Comparison of ENCODE assay signal across 10 mouse cellular contexts in genomic region chrX:12003106-12003505, GRCm38 (mm10).
DNase-seq lines count a peak whose midpoint lies in the region; ATAC-seq lines count a peak whose summit lies in the region.
"Had no signal": no experiment of that assay in that cellular context is flagged by ENCODE, and none has a peak within 500 bp of the region (broad histone marks: within the 10 kb centered on the region; RNA-seq: fewer than 3 reads in every experiment).

No protein-coding gene starts in this region.

- 10% methylated on average over 9 of the region's 9 CpGs for WGBS in liver, embryonic 16.5 days (ENCODE audit: insufficient replicate concordance)
- WGBS in hindbrain, embryonic 13.5 days = 8% methylated on average over 9 of the region's 9 CpGs
- WGBS in forebrain, embryonic 15.5 days = 17% methylated on average over 9 of the region's 9 CpGs

- H3K36me3 ChIP-seq in liver, embryonic 16.5 days (ENCODE audit: control insufficient read depth, insufficient read depth) = no peaks in the 10 kb centered on the region
- no peaks in the 10 kb centered on the region for H3K36me3 ChIP-seq in hindbrain, embryonic 13.5 days
- no peaks in the 10 kb centered on the region for H3K36me3 ChIP-seq in forebrain, embryonic 15.5 days

- peak; percentile 16 to 17 for DNase-seq in heart, adult 18-20 months
- no peak for DNase-seq in heart, postnatal 4 days
- DNase-seq in 416B (ENCODE audit: low read depth) = peak; percentile 61
- peak; percentile 27 for DNase-seq in embryo, embryonic 9.5 days (ENCODE audit: extremely low spot score)
- no peak for DNase-seq in cerebellum, postnatal 36 days
- DNase-seq: cerebellum, adult 9-10 months; kidney, adult 11 months had no signal

- peak overlapping the region; percentile 53 for H3K4me3 ChIP-seq in liver, embryonic 16.5 days (ENCODE audit: low read depth, low read length)
- H3K4me3 ChIP-seq in hindbrain, embryonic 13.5 days = no peak overlapping the region
- no peak overlapping the region for H3K4me3 ChIP-seq in forebrain, embryonic 15.5 days

- peak overlapping the region; percentile 65 for H3K9ac ChIP-seq in liver, embryonic 16.5 days (ENCODE audit: low read depth, low read length)
- H3K9ac ChIP-seq in hindbrain, embryonic 13.5 days = no peak overlapping the region
- H3K9ac ChIP-seq in forebrain, embryonic 15.5 days (replicated peaks) = no peak overlapping the region

- H3K9me3 ChIP-seq in liver, embryonic 16.5 days (replicated peaks; ENCODE audit: control insufficient read depth, low read length) = no peaks in the 10 kb centered on the region
- no peaks in the 10 kb centered on the region for H3K9me3 ChIP-seq in hindbrain, embryonic 13.5 days
- no peaks in the 10 kb centered on the region for H3K9me3 ChIP-seq in forebrain, embryonic 15.5 days

- peaks cover 57% of the 10 kb centered on the region for H3K4me1 ChIP-seq in liver, embryonic 16.5 days (ENCODE audit: control insufficient read depth, low read depth, low read length)
- peaks cover 78% of the 10 kb centered on the region for H3K4me1 ChIP-seq in hindbrain, embryonic 13.5 days (replicated peaks)
- H3K4me1 ChIP-seq in forebrain, embryonic 15.5 days = peaks cover 83% of the 10 kb centered on the region

- H3K27me3 ChIP-seq in liver, embryonic 16.5 days (ENCODE audit: control insufficient read depth, insufficient read depth, low read depth, low read length) = peaks cover 35% of the 10 kb centered on the region
- H3K27me3 ChIP-seq in hindbrain, embryonic 13.5 days = peaks cover 93% of the 10 kb centered on the region
- peaks cover 8% of the 10 kb centered on the region for H3K27me3 ChIP-seq in forebrain, embryonic 15.5 days

- H3K27ac ChIP-seq in liver, embryonic 16.5 days (ENCODE audit: low read length) = peak overlapping the region; percentile 89
- H3K27ac ChIP-seq in hindbrain, embryonic 13.5 days = no peak overlapping the region
- no peak overlapping the region for H3K27ac ChIP-seq in forebrain, embryonic 15.5 days (replicated peaks)

- H3K4me2 ChIP-seq in liver, embryonic 16.5 days (ENCODE audit: low read depth, low read length) = peak overlapping the region; percentile 65
- H3K4me2 ChIP-seq in hindbrain, embryonic 13.5 days = no peak overlapping the region
- no peak overlapping the region for H3K4me2 ChIP-seq in forebrain, embryonic 15.5 days (replicated peaks)

- no peak for ATAC-seq in liver, embryonic 16.5 days (ENCODE audit: low read depth)
- no peak for ATAC-seq in hindbrain, embryonic 13.5 days (ENCODE audit: low FRiP score)
- no peak for ATAC-seq in forebrain, embryonic 15.5 days (replicated peaks)

Comparison
In these comparisons a context has a peak if more than half of its experiments do, and no peak if none do; other contexts are left out.
1. DNase-seq: peak in heart, adult 18-20 months (2 of 2), 416B (single experiment) and embryo, embryonic 9.5 days (single experiment); none in heart, postnatal 4 days (single experiment) and cerebellum, postnatal 36 days (0 of 2).